Mouse (Mus musculus): ENCODE measurements around the gene Prrt1. TPM values are rescaled to one million over a fixed set of nuclear protein-coding genes. Genes with fewer than 3 reads are reported as not detected.

The Prrt1 gene
- polyA plus RNA-seq, 1 experiment from 2014 or later = 0.05 TPM

DNA sequence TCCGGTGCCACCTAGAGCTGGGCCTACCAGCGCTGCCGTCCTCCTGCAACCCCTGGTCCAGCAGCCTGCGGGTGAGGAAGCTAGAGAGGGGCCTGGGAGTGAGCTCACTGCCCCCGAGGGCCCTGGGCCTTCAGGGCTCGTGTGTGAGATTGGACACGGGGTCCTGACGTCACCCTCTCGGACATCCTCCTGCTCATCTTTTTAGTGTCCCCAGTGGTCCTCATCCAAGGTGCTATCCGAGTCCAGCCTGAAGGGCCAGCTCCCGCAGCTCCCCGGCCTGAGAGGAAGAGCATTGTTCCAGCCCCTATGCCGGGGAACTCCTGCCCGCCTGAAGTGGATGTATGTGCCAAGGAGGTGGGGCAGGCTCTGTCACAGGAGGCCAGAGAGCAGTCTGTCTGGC is 21.4 kb downstream of the Prrt1 start:
- H3K36me3 ChIP-seq (replicated peaks; ENCODE audit: insufficient read depth, low read length) = peaks cover 24% of the 10 kb centered on the region
- ATAC-seq = no peak
- WGBS (ENCODE audit: insufficient replicate concordance) = 89% methylated on average over 14 of the region's 14 CpGs
- no peak for DNase-seq
- H3K4me1 ChIP-seq (ENCODE audit: insufficient read depth) = peaks cover 24% of the 10 kb centered on the region
- no peaks in the 10 kb centered on the region for H3K9me3 ChIP-seq (ENCODE audit: low read length)
- TF ChIP-seq EP300 (IDR thresholded peaks at IDR 0.05; ENCODE audit: low read depth) (no peak), CTCF (IDR thresholded peaks at IDR 0.05; ENCODE audit: low read depth) (no peak)
- no peak overlapping the region for H3K27ac ChIP-seq (ENCODE audit: low read depth)
- no peak overlapping the region for H3K4me3 ChIP-seq (ENCODE audit: low read depth, low read length)
- no peak overlapping the region for H3K4me2 ChIP-seq (ENCODE audit: low read depth, low read length)
- H3K9ac ChIP-seq (replicated peaks) = no peak overlapping the region
- no peaks in the 10 kb centered on the region for H3K27me3 ChIP-seq (ENCODE audit: insufficient read depth, low read length)

DNA sequence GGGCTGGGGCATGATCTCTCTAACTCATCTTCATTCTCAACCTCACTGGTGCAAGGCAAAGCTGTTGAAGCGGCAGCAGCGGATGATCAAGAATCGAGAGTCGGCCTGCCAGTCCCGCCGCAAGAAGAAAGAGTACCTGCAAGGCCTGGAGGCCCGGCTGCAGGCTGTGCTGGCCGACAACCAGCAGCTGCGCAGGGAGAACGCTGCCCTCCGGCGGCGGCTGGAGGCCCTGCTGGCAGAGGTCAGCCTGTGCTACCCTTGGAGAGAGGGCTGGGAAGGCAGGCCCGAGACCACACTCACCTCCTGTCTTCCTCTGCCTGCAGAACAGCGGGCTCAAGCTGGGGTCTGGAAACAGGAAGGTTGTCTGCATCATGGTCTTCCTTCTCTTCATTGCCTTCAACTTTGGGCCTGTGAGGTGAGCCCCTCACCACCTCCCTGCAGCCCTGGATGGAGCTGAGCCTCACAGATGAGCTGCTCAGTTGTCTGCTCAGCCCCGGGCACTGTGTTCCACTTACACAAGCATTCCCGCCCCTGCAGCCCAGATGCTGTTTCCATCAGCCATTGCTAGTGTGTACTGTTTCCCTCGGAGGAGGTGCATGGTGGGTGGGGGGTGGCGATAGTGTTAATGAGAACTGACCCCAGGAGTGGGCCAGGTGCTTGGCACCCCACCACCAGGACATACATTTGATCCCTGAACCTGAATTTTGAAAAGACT is 22.3 kb downstream of the Prrt1 start:
- peaks cover 19% of the 10 kb centered on the region for H3K4me1 ChIP-seq (ENCODE audit: insufficient read depth)
- no peak for ATAC-seq

DNA sequence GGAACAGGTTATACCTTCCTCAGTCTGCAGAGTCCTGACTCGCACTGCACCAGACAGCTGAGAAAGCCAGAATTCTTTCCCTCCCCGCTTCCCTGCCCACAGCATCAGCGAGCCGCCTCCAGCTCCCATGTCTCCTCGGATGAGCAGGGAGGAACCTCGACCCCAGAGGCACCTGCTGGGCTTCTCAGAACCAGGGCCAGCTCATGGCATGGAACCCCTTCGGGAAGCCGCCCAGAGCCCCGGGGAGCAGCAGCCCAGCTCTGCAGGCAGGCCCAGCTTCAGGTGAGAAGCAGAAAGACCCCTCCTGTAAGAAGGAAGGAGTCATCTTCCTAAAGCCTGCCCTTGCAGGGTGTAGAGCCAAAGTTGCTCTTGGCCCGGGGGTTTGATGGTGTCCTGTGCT is 23.2 kb downstream of the Prrt1 start:
- Histone ChIP-seq H3K4me3 (ENCODE audit: low read depth, low read length) (no peak overlapping the region), H3K36me3 (replicated peaks; ENCODE audit: insufficient read depth, low read length) (peaks cover 24% of the 10 kb centered on the region), H3K4me2 (ENCODE audit: low read depth, low read length) (no peak overlapping the region), H3K27me3 (ENCODE audit: insufficient read depth, low read length) (peaks cover 3% of the 10 kb centered on the region; the same call in 1 of the 2 replicates), H3K9me3 (ENCODE audit: low read length) (no peaks in the 10 kb centered on the region), H3K9ac (replicated peaks) (no peak overlapping the region), H3K4me1 (ENCODE audit: insufficient read depth) (peaks cover 16% of the 10 kb centered on the region), H3K27ac (ENCODE audit: low read depth) (no peak overlapping the region)
- 87% methylated on average over 10 of the region's 10 CpGs for WGBS (ENCODE audit: insufficient replicate concordance)
- no peak for DNase-seq
- no peak for TF ChIP-seq CTCF (IDR thresholded peaks at IDR 0.05; ENCODE audit: low read depth)
- TF ChIP-seq EP300 (IDR thresholded peaks at IDR 0.05; ENCODE audit: low read depth) = no peak
- no peak for ATAC-seq

More for the DNA sequence above, 22.3 kb downstream of the Prrt1 start:
- Histone ChIP-seq H3K4me2 (ENCODE audit: low read depth, low read length) (no peak overlapping the region), H3K9ac (replicated peaks) (no peak overlapping the region), H3K36me3 (replicated peaks; ENCODE audit: insufficient read depth, low read length) (peaks cover 24% of the 10 kb centered on the region), H3K27ac (ENCODE audit: low read depth) (no peak overlapping the region), H3K4me3 (ENCODE audit: low read depth, low read length) (no peak overlapping the region), H3K27me3 (ENCODE audit: insufficient read depth, low read length) (no peaks in the 10 kb centered on the region), H3K9me3 (ENCODE audit: low read length) (no peaks in the 10 kb centered on the region)
- 55% methylated on average over 19 of the region's 19 CpGs for WGBS (ENCODE audit: insufficient replicate concordance)
- TF ChIP-seq EP300 (IDR thresholded peaks at IDR 0.05; ENCODE audit: low read depth) (no peak), CTCF (IDR thresholded peaks at IDR 0.05; ENCODE audit: low read depth) (peak; percentile 75)
- peak; percentile 59 for DNase-seq

DNA sequence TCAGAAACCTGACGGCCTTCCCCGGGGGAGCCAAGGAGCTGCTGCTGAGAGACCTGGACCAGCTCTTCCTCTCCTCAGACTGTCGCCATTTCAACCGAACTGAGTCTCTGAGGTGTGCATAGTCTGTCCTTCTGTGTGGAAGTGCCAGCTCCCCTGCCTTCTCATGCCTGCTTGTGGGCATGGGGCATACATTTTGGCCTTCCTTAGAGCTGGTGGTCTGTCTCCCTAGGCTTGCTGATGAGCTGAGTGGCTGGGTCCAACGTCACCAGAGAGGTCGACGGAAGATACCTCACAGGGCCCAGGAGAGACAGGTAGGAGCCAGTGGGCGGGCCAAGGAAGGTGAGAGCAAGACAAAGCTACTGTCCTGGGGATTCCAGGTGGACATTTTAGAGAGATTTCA is 23.7 kb downstream of the Prrt1 start:
- peaks cover 3% of the 10 kb centered on the region; the same call in 1 of the 2 replicates for H3K27me3 ChIP-seq (ENCODE audit: insufficient read depth, low read length)
- no peak overlapping the region for H3K27ac ChIP-seq (ENCODE audit: low read depth)
- no peaks in the 10 kb centered on the region for H3K9me3 ChIP-seq (ENCODE audit: low read length)
- H3K36me3 ChIP-seq (replicated peaks; ENCODE audit: insufficient read depth, low read length) = peaks cover 24% of the 10 kb centered on the region
- DNase-seq (no peak), ATAC-seq (no peak)
- H3K4me3 ChIP-seq (ENCODE audit: low read depth, low read length) = no peak overlapping the region
- no peak overlapping the region for H3K9ac ChIP-seq (replicated peaks)
- TF ChIP-seq CTCF (IDR thresholded peaks at IDR 0.05; ENCODE audit: low read depth) (no peak), EP300 (IDR thresholded peaks at IDR 0.05; ENCODE audit: low read depth) (no peak)
- H3K4me2 ChIP-seq (ENCODE audit: low read depth, low read length) = no peak overlapping the region
- WGBS (ENCODE audit: insufficient replicate concordance) = 87% methylated on average over 8 of the region's 8 CpGs
- peaks cover 12% of the 10 kb centered on the region for H3K4me1 ChIP-seq (ENCODE audit: insufficient read depth)

DNA sequence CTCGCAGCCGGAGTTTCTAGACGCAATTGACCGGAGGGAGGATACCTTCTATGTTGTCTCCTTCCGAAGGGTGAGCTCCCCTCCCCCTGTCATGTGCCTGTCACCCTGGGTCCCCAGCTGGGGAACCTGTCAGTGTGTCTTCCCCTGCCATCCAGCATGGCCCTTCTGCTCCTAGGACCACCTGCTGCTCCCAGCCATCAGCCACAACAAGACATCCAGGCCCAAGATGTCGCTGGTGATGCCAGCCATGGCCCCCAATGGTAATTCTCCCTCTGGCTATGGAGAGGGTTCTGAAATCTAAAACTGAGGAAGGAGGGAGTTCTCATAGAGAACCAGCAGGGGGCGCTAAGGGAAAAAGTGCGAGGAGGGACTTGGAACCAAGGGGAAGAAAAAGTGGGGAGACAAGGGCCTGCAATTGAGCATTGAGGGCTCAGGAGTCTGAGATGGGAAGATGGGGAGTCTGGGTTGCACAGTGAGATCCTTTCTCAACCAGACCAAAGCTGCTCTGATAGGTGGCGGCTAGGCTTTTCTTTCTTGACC is 24.5 kb downstream of the Prrt1 start:
- peak; percentile 86 for TF ChIP-seq CTCF (IDR thresholded peaks at IDR 0.05; ENCODE audit: low read depth)
- no peak for TF ChIP-seq EP300 (IDR thresholded peaks at IDR 0.05; ENCODE audit: low read depth)
- no peak overlapping the region for H3K4me3 ChIP-seq (ENCODE audit: low read depth, low read length)
- DNase-seq (peak; percentile 64), ATAC-seq (no peak)
- H3K9ac ChIP-seq (replicated peaks) = no peak overlapping the region
- no peak overlapping the region for H3K4me2 ChIP-seq (ENCODE audit: low read depth, low read length)
- peaks cover 3% of the 10 kb centered on the region; the same call in 1 of the 2 replicates for H3K27me3 ChIP-seq (ENCODE audit: insufficient read depth, low read length)
- H3K9me3 ChIP-seq (ENCODE audit: low read length) = no peaks in the 10 kb centered on the region
- H3K27ac ChIP-seq (ENCODE audit: low read depth) = no peak overlapping the region
- peaks cover 6% of the 10 kb centered on the region for H3K4me1 ChIP-seq (ENCODE audit: insufficient read depth)
- H3K36me3 ChIP-seq (replicated peaks; ENCODE audit: insufficient read depth, low read length) = peaks cover 24% of the 10 kb centered on the region
- WGBS (ENCODE audit: insufficient replicate concordance) = 62% methylated on average over 9 of the region's 9 CpGs

DNA sequence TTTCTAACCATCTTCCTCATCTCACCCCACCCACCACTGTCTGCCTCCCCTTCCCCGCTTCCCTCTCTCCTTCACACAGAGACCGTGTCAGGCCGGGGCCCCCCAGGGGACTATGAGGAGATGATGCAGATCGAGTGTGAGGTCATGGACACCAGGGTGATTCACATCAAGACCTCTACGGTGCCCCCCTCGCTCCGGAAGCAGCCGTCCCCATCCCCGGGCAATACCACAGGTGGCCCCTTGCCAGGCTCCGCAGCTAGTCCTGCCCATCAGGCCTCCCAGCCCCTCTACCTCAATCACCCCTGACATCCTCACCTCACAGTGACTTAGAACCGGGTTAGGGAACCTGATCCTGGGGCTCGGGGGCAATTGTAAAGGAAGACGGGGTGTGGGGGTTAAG is 25.1 kb downstream of the Prrt1 start:
- H3K4me1 ChIP-seq (ENCODE audit: insufficient read depth) = peaks cover 6% of the 10 kb centered on the region
- peaks cover 3% of the 10 kb centered on the region; the same call in 1 of the 2 replicates for H3K27me3 ChIP-seq (ENCODE audit: insufficient read depth, low read length)
- H3K9ac ChIP-seq (replicated peaks) = no peak overlapping the region
- no peak for DNase-seq
- H3K4me3 ChIP-seq (ENCODE audit: low read depth, low read length) = no peak overlapping the region
- H3K27ac ChIP-seq (ENCODE audit: low read depth) = no peak overlapping the region
- H3K4me2 ChIP-seq (ENCODE audit: low read depth, low read length) = no peak overlapping the region
- no peak for ATAC-seq
- no peaks in the 10 kb centered on the region for H3K9me3 ChIP-seq (ENCODE audit: low read length)
- peaks cover 24% of the 10 kb centered on the region for H3K36me3 ChIP-seq (replicated peaks; ENCODE audit: insufficient read depth, low read length)
- 89% methylated on average over 13 of the region's 13 CpGs for WGBS (ENCODE audit: insufficient replicate concordance)
- no peak for TF ChIP-seq EP300 (IDR thresholded peaks at IDR 0.05; ENCODE audit: low read depth)
- no peak for TF ChIP-seq CTCF (IDR thresholded peaks at IDR 0.05; ENCODE audit: low read depth)
